14 mouse cellular contexts compared by ENCODE assay signal in genomic region chr3:59354156-59354555, GRCm38 (mm10). TPM values are rescaled to one million over a fixed set of nuclear protein-coding genes. Genes with fewer than 3 reads are reported as not detected.
A peak's percentile ranks its signal among the peaks of the same experiment; 100 is the strongest.
DNase-seq lines count a peak whose midpoint lies in the region.
"Had no signal": no experiment of that assay in that cellular context is flagged by ENCODE, and none has a peak within 500 bp of the region (broad histone marks: within the 10 kb centered on the region; RNA-seq: fewer than 3 reads in every experiment).

No protein-coding gene starts in this region.

- peak; percentile 60 for DNase-seq in adrenal gland, postnatal 14 days
- no peak for DNase-seq in adrenal gland, postnatal 4 days (ENCODE audit: low spot score in 2 of 2)
- peak; percentile 8 to 10 for DNase-seq in lung, adult 18-20 months
- no peak for DNase-seq in lung, postnatal 4 days
- DNase-seq in gastrocnemius, postnatal 10 days: peak; percentile 20
- no peak for DNase-seq in right cerebral cortex, postnatal 10 days (ENCODE audit: low spot score in 2 of 2)
- DNase-seq in thymus, postnatal 14 days: no peak
- DNase-seq: B cell, adult 2 months; cerebellum, adult 18-20 months; heart, adult 18-20 months; heart, postnatal 4 days; kidney, adult 11 months; kidney, postnatal 36 days; liver had no signal

RNA-seq across cellular contexts. Expression of gene Igsf10, which starts 10.0 kb away (rescaled TPM):
- 5.4 and 7.5 TPM in 2 replicates for total RNA-seq in adrenal gland, postnatal 14 days (2021)
- 1 to 10 TPM; 7.6 to 9.2 TPM for total RNA-seq in adrenal gland, postnatal 4 days (2021)
- total RNA-seq in gastrocnemius, postnatal 10 days (2021): 10 to 100 TPM; 29.3 to 40.9 TPM

Comparison
In these comparisons a context has a peak if more than half of its experiments do, and no peak if none do; other contexts are left out.
1. DNase-seq: peak in adrenal gland, postnatal 14 days (single experiment), lung, adult 18-20 months (2 of 2) and gastrocnemius, postnatal 10 days (single experiment); none in adrenal gland, postnatal 4 days (0 of 2), lung, postnatal 4 days (0 of 2), right cerebral cortex, postnatal 10 days (0 of 2) and thymus, postnatal 14 days (single experiment).